Mouse (Mus musculus): ENCODE measurements at regions not wholly inside any gene's neighbourhood (a gene's known extent, or its start where the extent isn't known, plus 50 kb on each side); places are given as distances from the start of the nearest gene placed in this dataset.
A peak's percentile ranks its signal among the peaks of the same experiment; 100 is the strongest.

- DNase-seq (ENCODE audit: extremely low read depth, low read depth): no peak
Observed at GRCm38 (mm10) chr1:64297343-64297742, 175.3 kb upstream of the Klf7 start.

GRCm38 (mm10) chr1:64295512-64295945 is 173.4 kb upstream of the Klf7 start:
- no peak for DNase-seq (ENCODE audit: extremely low read depth, low read depth)

- no peak for DNase-seq (ENCODE audit: extremely low read depth, low read depth)
Observed at GRCm38 (mm10) chr1:64295051-64295450, 173.0 kb upstream of the Klf7 start.

GRCm38 (mm10) chr1:64288812-64289447 is 166.8 kb upstream of the Klf7 start:
- DNase-seq (ENCODE audit: extremely low read depth, low read depth): no peak

- DNase-seq (ENCODE audit: extremely low read depth, low read depth): no peak
Observed at GRCm38 (mm10) chr1:64287068-64287467, 165.0 kb upstream of the Klf7 start.

- no peak for DNase-seq (ENCODE audit: extremely low read depth, low read depth)
Observed at GRCm38 (mm10) chr1:64284656-64285055, 162.6 kb upstream of the Klf7 start.

GRCm38 (mm10) chr1:64275865-64276264 is 153.8 kb upstream of the Klf7 start:
- no peak for DNase-seq (ENCODE audit: extremely low read depth, low read depth)

GRCm38 (mm10) chr1:64275086-64275802 is 153.2 kb upstream of the Klf7 start:
- no peak for DNase-seq (ENCODE audit: extremely low read depth, low read depth)

- no peak for DNase-seq (ENCODE audit: extremely low read depth, low read depth)
Observed at GRCm38 (mm10) chr1:64257237-64257636, 135.2 kb upstream of the Klf7 start.

GRCm38 (mm10) chr1:64255554-64256295 is 133.6 kb upstream of the Klf7 start:
- DNase-seq (ENCODE audit: extremely low read depth, low read depth): no peak

GRCm38 (mm10) chr1:64254673-64255072 is 132.6 kb upstream of the Klf7 start:
- no peak for DNase-seq (ENCODE audit: extremely low read depth, low read depth)

GRCm38 (mm10) chr1:64253996-64254395 is 131.9 kb upstream of the Klf7 start:
- no peak for DNase-seq (ENCODE audit: extremely low read depth, low read depth)

GRCm38 (mm10) chr1:64242401-64242800 is 120.3 kb upstream of the Klf7 start:
- DNase-seq (ENCODE audit: extremely low read depth, low read depth): no peak

- DNase-seq (ENCODE audit: extremely low read depth, low read depth): no peak
Observed at GRCm38 (mm10) chr1:64229654-64230053, 107.6 kb upstream of the Klf7 start.

- no peak for DNase-seq (ENCODE audit: extremely low read depth, low read depth)
Observed at GRCm38 (mm10) chr1:64226001-64226918, 104.2 kb upstream of the Klf7 start.

GRCm38 (mm10) chr1:64223779-64224687 is 102.0 kb upstream of the Klf7 start:
- no peak for DNase-seq (ENCODE audit: extremely low read depth, low read depth)

GRCm38 (mm10) chr1:64222475-64222874 is 100.4 kb upstream of the Klf7 start:
- peak; percentile 13 for DNase-seq (ENCODE audit: extremely low read depth, low read depth)

- no peak for DNase-seq (ENCODE audit: extremely low read depth, low read depth)
Observed at GRCm38 (mm10) chr1:64220486-64220885, 98.4 kb upstream of the Klf7 start.

GRCm38 (mm10) chr1:64220040-64220439 is 98.0 kb upstream of the Klf7 start:
- no peak for DNase-seq (ENCODE audit: extremely low read depth, low read depth)

GRCm38 (mm10) chr1:64215646-64216045 is 93.6 kb upstream of the Klf7 start:
- no peak for DNase-seq (ENCODE audit: extremely low read depth, low read depth)

Data from MEL-GATA-1-ER (cell line).